Mouse (Mus musculus): ENCODE measurements around the gene Tfeb.

DNA sequence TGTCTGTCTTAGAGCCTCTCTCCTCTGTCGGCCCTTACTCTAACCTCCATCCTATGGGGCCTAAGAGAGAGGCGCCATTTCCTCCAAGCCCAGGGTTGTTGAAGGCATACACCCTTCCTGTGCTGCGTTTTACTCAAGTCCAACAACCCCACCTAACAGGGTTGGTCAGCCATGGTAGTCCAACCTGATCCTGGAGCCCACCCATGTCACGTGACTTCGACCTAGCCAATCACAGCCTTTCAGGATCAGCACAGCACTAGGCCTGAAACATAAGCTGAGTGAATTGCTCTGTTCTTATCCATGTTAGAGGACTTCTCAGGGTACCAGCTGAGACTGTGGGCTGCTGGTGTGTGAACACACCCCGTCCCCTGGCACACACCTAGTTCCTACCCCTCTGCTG is 75.4 kb downstream of the Tfeb start:
- TF ChIP-seq CTCF (IDR thresholded peaks at IDR 0.05; ENCODE audit: low read depth) (no peak), EP300 (IDR thresholded peaks at IDR 0.05; ENCODE audit: low read depth) (no peak)

Measured in liver, postnatal 0 days (tissue).